Mouse (Mus musculus) spleen, postnatal 36 days (tissue): ENCODE results near the gene Hes3.

ENCODE experiments used
- DNase-seq, 2 experiments: peaks; one replicate each; pipeline ENCODE4 v3.0.0; 2022; ENCODE audit warnings: low spot score in 2 of 2, mixed read lengths in 1 of 2

The Hes3 gene

GRCm38 (mm10) chr4:152281601-152282000, 9.9 kb downstream of the Hes3 start:
- no peak for DNase-seq

- DNase-seq = no peak
These were observed 12.5 kb downstream of the Hes3 start for GRCm38 (mm10) chr4:152278986-152279385.

- DNase-seq = no peak
These were observed 13.5 kb downstream of the Hes3 start for GRCm38 (mm10) chr4:152277916-152278315.

- DNase-seq = no peak
These were observed 14.8 kb downstream of the Hes3 start for GRCm38 (mm10) chr4:152276389-152277347.

- DNase-seq = no peak
These were observed 16.8 kb downstream of the Hes3 start for GRCm38 (mm10) chr4:152274681-152275131.

GRCm38 (mm10) chr4:152273621-152274236, 17.7 kb downstream of the Hes3 start, which contains the start of gene Gpr153:
Gene Gpr153 (plus strand): TSS chr4:152274232.
- no peak for DNase-seq

GRCm38 (mm10) chr4:152273191-152273590, 18.3 kb downstream of the Hes3 start:
- no peak for DNase-seq

- no peak for DNase-seq
These were observed 18.9 kb downstream of the Hes3 start for GRCm38 (mm10) chr4:152272449-152273049.

- no peak for DNase-seq
These were observed 19.5 kb downstream of the Hes3 start for GRCm38 (mm10) chr4:152272006-152272405.

- no peak for DNase-seq
These were observed 20.1 kb downstream of the Hes3 start for GRCm38 (mm10) chr4:152271334-152271733.

- no peak for DNase-seq
These were observed 20.9 kb downstream of the Hes3 start for GRCm38 (mm10) chr4:152270599-152270998.

- no peak for DNase-seq
These were observed 21.5 kb downstream of the Hes3 start for GRCm38 (mm10) chr4:152269967-152270366.

GRCm38 (mm10) chr4:152267748-152268369, 23.6 kb downstream of the Hes3 start:
- no peak for DNase-seq

GRCm38 (mm10) chr4:152266236-152266895, 25.1 kb downstream of the Hes3 start:
- no peak for DNase-seq

- DNase-seq = no peak
These were observed 25.7 kb downstream of the Hes3 start for GRCm38 (mm10) chr4:152265791-152266190.

GRCm38 (mm10) chr4:152264867-152265568, 26.4 kb downstream of the Hes3 start:
- DNase-seq = no peak

- DNase-seq = no peak
These were observed 27.3 kb downstream of the Hes3 start for GRCm38 (mm10) chr4:152264177-152264530.

GRCm38 (mm10) chr4:152263512-152264176, 27.8 kb downstream of the Hes3 start:
- no peak for DNase-seq

GRCm38 (mm10) chr4:152263089-152263488, 28.4 kb downstream of the Hes3 start:
- no peak for DNase-seq

GRCm38 (mm10) chr4:152262187-152262586, 29.3 kb downstream of the Hes3 start:
- no peak for DNase-seq
